Mouse (Mus musculus) c-Kit-positive CD71-positive TER-119-positive erythroid progenitor cells, embryonic 14.5 days (primary cell): Measurements from ENCODE around the gene Tecr.

ENCODE experiments used
- DNase-seq: peaks from one replicate; pipeline ENCODE4 v3.0.0-alpha.2; 2013; ENCODE audit warnings: low spot score

The Tecr gene

GRCm38 (mm10) chr8:83563246-83563645, 44.5 kb downstream of the Tecr start:
- no peak for DNase-seq

GRCm38 (mm10) chr8:83562669-83563068, 45.1 kb downstream of the Tecr start:
- DNase-seq, result no peak

- no peak for DNase-seq
Observed at GRCm38 (mm10) chr8:83535736-83536135, 72.0 kb downstream of the Tecr start, which contains the start of gene Olfr370. Olfr370 (plus strand) TSS chr8:83535780.

GRCm38 (mm10) chr8:83534802-83535201, 73.0 kb downstream of the Tecr start:
- no peak for DNase-seq
